Mouse (Mus musculus) ES-E14 (cell line): ENCODE results near the gene Apbb1ip.

Experiments used
- CHD2 ChIP-seq: IDR thresholded peaks from 2 replicates; pipeline ENCODE4 v1.6.1; 2014; ENCODE audit warnings: mild to moderate bottlenecking, low read depth, low read length, inconsistent platforms
- HCFC1 ChIP-seq: IDR thresholded peaks from 2 replicates; pipeline ENCODE4 v1.6.1; 2012; ENCODE audit warnings: low read length, inconsistent platforms, borderline replicate concordance; ENCODE audit not compliant: insufficient read depth
- MAFK ChIP-seq: IDR thresholded peaks from 2 replicates; pipeline ENCODE4 v1.6.1; 2014; ENCODE audit warnings: mild to moderate bottlenecking, low read depth, low read length, inconsistent platforms; ENCODE audit not compliant: insufficient read depth
- ZC3H11A ChIP-seq: IDR thresholded peaks from 2 replicates; pipeline ENCODE4 v1.6.1; 2012; ENCODE audit warnings: low read depth, mild to moderate bottlenecking, inconsistent platforms, low read length, borderline replicate concordance
- ZNF384 ChIP-seq: IDR thresholded peaks from 2 replicates; pipeline ENCODE4 v1.6.1; 2012; ENCODE audit warnings: low read depth, low read length, inconsistent platforms

DNA sequence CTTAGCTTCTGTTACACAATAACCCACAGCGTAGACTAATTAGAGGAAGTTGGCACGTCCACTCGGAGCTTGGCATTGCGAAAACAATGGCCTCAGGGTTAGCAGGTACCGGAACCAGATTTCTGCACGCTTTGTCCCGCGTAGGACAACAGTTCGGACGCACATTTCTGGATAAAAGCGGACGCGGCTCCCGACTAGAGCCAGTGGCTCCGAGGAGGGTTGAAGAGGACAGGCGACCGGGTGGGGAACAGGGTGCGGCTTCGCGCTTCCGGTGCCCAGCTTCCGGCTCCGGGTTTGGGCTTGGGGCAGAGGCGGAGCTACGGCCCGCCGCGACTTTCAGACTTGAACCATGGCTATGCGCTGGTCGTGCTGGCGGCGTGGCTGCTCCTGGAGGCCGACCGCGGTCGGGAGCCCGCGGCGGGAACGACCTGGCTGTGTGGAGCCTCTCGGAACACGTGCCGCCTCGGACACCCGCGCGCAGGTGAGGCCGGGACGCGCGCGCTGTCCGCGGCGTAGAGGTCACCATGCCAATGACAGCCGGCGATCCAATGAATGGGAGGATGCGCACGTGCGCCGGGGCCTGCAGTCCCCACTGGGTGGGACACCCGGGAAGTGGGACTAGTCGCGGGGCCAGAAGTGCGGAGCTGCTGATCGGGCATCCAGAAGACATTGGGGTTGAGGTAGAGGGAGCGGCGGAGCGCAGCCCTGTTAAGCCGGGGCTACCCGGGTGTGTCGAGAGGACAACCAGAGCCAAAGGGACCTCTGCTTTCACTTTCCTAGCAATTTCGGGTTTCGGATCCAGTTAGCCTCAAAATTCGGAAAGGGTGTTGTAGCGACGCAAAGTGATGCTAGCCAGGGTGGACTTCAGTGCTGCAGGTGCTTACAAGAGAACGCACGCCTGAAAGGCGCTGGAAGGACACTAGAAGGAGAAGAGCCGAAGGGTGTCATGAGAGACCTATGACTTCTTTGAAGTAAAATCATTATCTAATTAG, 121.7 kb downstream of the Apbb1ip start, which contains the start of gene Pdss1:
- no peak for TF ChIP-seq ZNF384
- TF ChIP-seq HCFC1: peak; percentile 84
- TF ChIP-seq MAFK: no peak
- no peak for TF ChIP-seq ZC3H11A
- peak; percentile 61; the same call in 1 of the 2 replicates for TF ChIP-seq CHD2
